Mouse (Mus musculus) ES-E14 (cell line): Measurements from ENCODE around the gene Mypn. TPM values are rescaled to one million over a fixed set of nuclear protein-coding genes. Genes with fewer than 3 reads are reported as not detected.
A peak's percentile ranks its signal among the peaks of the same experiment; 100 is the strongest.

ENCODE experiments used
- DNase-seq: peaks from one replicate; pipeline ENCODE4 v3.0.0-alpha.2; 2013; ENCODE audit warnings: low read depth, low spot score
- H3K27ac ChIP-seq: 2 replicates; pipeline ENCODE4 v1.5.1; 2012; ENCODE audit warnings: low read depth, mild to moderate bottlenecking, low read length, moderate library complexity, mixed read lengths; ENCODE audit not compliant: poor library complexity, insufficient read depth, severe bottlenecking
- H3K36me3 ChIP-seq: 2 replicates; pipeline ENCODE4 v1.6.1; 2012; ENCODE audit warnings: mild to moderate bottlenecking, low read length, moderate library complexity, mixed read lengths; ENCODE audit not compliant: control insufficient read depth, poor library complexity, insufficient read depth, severe bottlenecking
- H3K4me1 ChIP-seq, 2 experiments: fragments of 150-350 bp in 1 of 2; sonication (generic) in 1 of 2; 2 replicates each; pipeline ENCODE4 v1.6.1; 2012; ENCODE audit warnings: low read length in 2 of 2, mild to moderate bottlenecking in 1 of 2, mixed read lengths in 1 of 2; ENCODE audit not compliant: control insufficient read depth in 2 of 2, insufficient read depth in 2 of 2, poor library complexity in 1 of 2
- H3K4me3 ChIP-seq, 2 experiments: fragments of 150-350 bp in 1 of 2; sonication (generic) in 1 of 2; 2 replicates each; pipeline ENCODE4 v1.5.1; 2012; ENCODE audit warnings: low read length in 2 of 2, low read depth in 1 of 2, mild to moderate bottlenecking in 1 of 2, mixed read lengths in 1 of 2; ENCODE audit not compliant: insufficient read depth in 1 of 2, poor library complexity in 1 of 2, severe bottlenecking in 1 of 2
- H3K9ac ChIP-seq: 2 replicates; pipeline ENCODE4 v1.6.1; 2012; ENCODE audit warnings: low read depth, mild to moderate bottlenecking, low read length, mixed read lengths; ENCODE audit not compliant: poor library complexity, insufficient read depth, severe bottlenecking
- H3K9me3 ChIP-seq: fragments of 150-350 bp; sonication (generic); 2 replicates; pipeline ENCODE4 v1.6.1; 2012; ENCODE audit warnings: low read depth, mild to moderate bottlenecking, low read length; ENCODE audit not compliant: control insufficient read depth, insufficient read depth
- CHD2 ChIP-seq: IDR thresholded peaks from 2 replicates; pipeline ENCODE4 v1.6.1; 2014; ENCODE audit warnings: mild to moderate bottlenecking, low read depth, low read length, inconsistent platforms
- HCFC1 ChIP-seq: IDR thresholded peaks from 2 replicates; pipeline ENCODE4 v1.6.1; 2012; ENCODE audit warnings: low read length, inconsistent platforms, borderline replicate concordance; ENCODE audit not compliant: insufficient read depth
- MAFK ChIP-seq: IDR thresholded peaks from 2 replicates; pipeline ENCODE4 v1.6.1; 2014; ENCODE audit warnings: mild to moderate bottlenecking, low read depth, low read length, inconsistent platforms; ENCODE audit not compliant: insufficient read depth
- ZC3H11A ChIP-seq: IDR thresholded peaks from 2 replicates; pipeline ENCODE4 v1.6.1; 2012; ENCODE audit warnings: low read depth, mild to moderate bottlenecking, inconsistent platforms, low read length, borderline replicate concordance
- ZNF384 ChIP-seq: IDR thresholded peaks from 2 replicates; pipeline ENCODE4 v1.6.1; 2012; ENCODE audit warnings: low read depth, low read length, inconsistent platforms
- in situ Hi-C, 2 experiments: fragments of 600-800 bp; cut with MboI; formaldehyde crosslinking; loops; one replicate each; pipeline ENCODE4 v1.15.1; 2025; ENCODE audit warnings: low sequenced_read_pairs in 2 of 2, inconsistent platforms in 1 of 2; ENCODE audit not compliant: unreplicated experiment in 2 of 2
- total RNA-seq: library from RNA; depleted of rRNA; stranded (reverse); fragments of 300-350 nt; gene quantifications from 2 replicates; pipeline ENCODE4 v1.2.3, GENCODE M21; 2012

Mypn gene
- total RNA-seq, 1 experiment = 1.1 TPM

GRCm38 (mm10) chr10:63154726-63155125 is 49.0 kb downstream of the Mypn start:
- Histone ChIP-seq H3K36me3 (no peaks in the 10 kb centered on the region), H3K9ac (no peak overlapping the region), H3K4me1 (no peaks in the 10 kb centered on the region), H3K27ac (no peak overlapping the region), H3K9me3 (no peaks in the 10 kb centered on the region), H3K4me3 (no peak overlapping the region)
- no peak for TF ChIP-seq ZC3H11A
- no peak for TF ChIP-seq MAFK
- in situ Hi-C loops = no loop called here
- DNase-seq = no peak

GRCm38 (mm10) chr10:63154226-63154625 is 49.5 kb downstream of the Mypn start:
- Histone ChIP-seq H3K36me3 (no peaks in the 10 kb centered on the region), H3K27ac (no peak overlapping the region), H3K4me1 (no peaks in the 10 kb centered on the region), H3K9me3 (no peaks in the 10 kb centered on the region), H3K4me3 (no peak overlapping the region), H3K9ac (no peak overlapping the region)
- in situ Hi-C loops = no loop called here
- DNase-seq = no peak
- TF ChIP-seq ZC3H11A (no peak), HCFC1 (no peak), CHD2 (no peak), MAFK (no peak), ZNF384 (no peak)

GRCm38 (mm10) chr10:63153563-63153962 is 50.2 kb downstream of the Mypn start:
- Histone ChIP-seq H3K9ac (no peak overlapping the region), H3K36me3 (no peaks in the 10 kb centered on the region), H3K27ac (no peak overlapping the region), H3K4me1 (no peaks in the 10 kb centered on the region), H3K4me3 (no peak overlapping the region), H3K9me3 (no peaks in the 10 kb centered on the region)
- peak; percentile 54 for DNase-seq
- in situ Hi-C loops = no loop called here
- TF ChIP-seq MAFK (no peak), ZNF384 (no peak), ZC3H11A (peak; percentile 66; the same call in 1 of the 2 replicates), HCFC1 (no peak)

GRCm38 (mm10) chr10:63152358-63152757 is 51.4 kb downstream of the Mypn start:
- no peaks in the 10 kb centered on the region for H3K36me3 ChIP-seq
- in situ Hi-C loops = no loop called here
- H3K4me3 ChIP-seq = no peak overlapping the region
- no peaks in the 10 kb centered on the region for H3K4me1 ChIP-seq
- no peaks in the 10 kb centered on the region for H3K9me3 ChIP-seq
- H3K27ac ChIP-seq = no peak overlapping the region
- no peak overlapping the region for H3K9ac ChIP-seq
- DNase-seq = no peak
- no peak for TF ChIP-seq MAFK

GRCm38 (mm10) chr10:63142660-63143059 is 61.1 kb downstream of the Mypn start:
- Histone ChIP-seq H3K36me3 (no peaks in the 10 kb centered on the region), H3K27ac (no peak overlapping the region), H3K9me3 (no peaks in the 10 kb centered on the region), H3K4me1 (no peaks in the 10 kb centered on the region; a peak in 1 of 4 replicates), H3K9ac (no peak overlapping the region), H3K4me3 (no peak overlapping the region)
- no peak for DNase-seq
- no peak for TF ChIP-seq ZNF384
- no peak for TF ChIP-seq CHD2
- in situ Hi-C loops = no loop called here
